Mouse (Mus musculus): ENCODE data around the gene Acy3. TPM values are rescaled to one million over a fixed set of nuclear protein-coding genes. Genes with fewer than 3 reads are reported as not detected.

The Acy3 gene
- polyA plus RNA-seq (2015; fragmentation: Nextera tagmentation; extraction: Ambion mirVana), result 83.9 and 92.6 TPM in 2 replicates

- Histone ChIP-seq H3K4me3 (replicated peaks; ENCODE audit: low read depth, low read length) (0 out of 2 replicates have a peak within 1 kb of the TSS, but pooled peaks have one; percentile 7), H3K27ac (peak within 1 kb of the TSS; percentile 87), H3K9ac (ENCODE audit: low read depth, low read length) (peak within 1 kb of the TSS; percentile 38), H3K36me3 (ENCODE audit: insufficient read depth, low read length) (0 out of 2 replicates have a peak, but pooled peaks cover 3% of the 10 kb centered on the region), H3K27me3 (ENCODE audit: insufficient read depth, low read length) (no peaks in the 10 kb centered on the region), H3K4me2 (ENCODE audit: low read length) (peak within 1 kb of the TSS; percentile 48), H3K9me3 (replicated peaks; ENCODE audit: low read length) (no peaks in the 10 kb centered on the region), H3K4me1 (replicated peaks; ENCODE audit: insufficient read depth, low read length) (peaks cover 26% of the 10 kb centered on the region)
- TF ChIP-seq CTCF (IDR thresholded peaks at IDR 0.05; ENCODE audit: low read depth), result no peak
- WGBS, result 5% methylated on average over 8 of the region's 8 CpGs
- DNase-seq (ENCODE audit: low spot score) (peak; percentile 94), ATAC-seq (replicated peaks; ENCODE audit: low FRiP score, low read depth) (peak; percentile 78)
These were observed at the start of gene Acy3 for GRCm38 (mm10) chr19:3986334-3986733. Gene Acy3, plus strand, starts transcription at chr19:3986570.

GRCm38 (mm10) chr19:3942315-3942714, 44.1 kb upstream of the Acy3 start:
- WGBS, result 80% methylated on average over 7 of the region's 7 CpGs
- H3K27ac ChIP-seq, result no peak overlapping the region
- H3K4me2 ChIP-seq (ENCODE audit: low read length), result no peak overlapping the region
- no peaks in the 10 kb centered on the region for H3K9me3 ChIP-seq (replicated peaks; ENCODE audit: low read length)
- no peak overlapping the region for H3K9ac ChIP-seq (ENCODE audit: low read depth, low read length)
- H3K27me3 ChIP-seq (ENCODE audit: insufficient read depth, low read length), result no peaks in the 10 kb centered on the region
- DNase-seq (ENCODE audit: low spot score), result no peak
- ATAC-seq (replicated peaks; ENCODE audit: low FRiP score, low read depth), result no peak
- TF ChIP-seq CTCF (IDR thresholded peaks at IDR 0.05; ENCODE audit: low read depth), result no peak
- H3K4me3 ChIP-seq (replicated peaks; ENCODE audit: low read depth, low read length), result no peak overlapping the region
- H3K36me3 ChIP-seq (ENCODE audit: insufficient read depth, low read length), result no peaks in the 10 kb centered on the region
- H3K4me1 ChIP-seq (replicated peaks; ENCODE audit: insufficient read depth, low read length), result no peaks in the 10 kb centered on the region

GRCm38 (mm10) chr19:3942986-3943735, 43.2 kb upstream of the Acy3 start:
- Histone ChIP-seq H3K4me2 (ENCODE audit: low read length) (0 out of 2 replicates have a peak overlapping the region, but pooled peaks have one; percentile 6), H3K9ac (ENCODE audit: low read depth, low read length) (no peak overlapping the region), H3K4me1 (replicated peaks; ENCODE audit: insufficient read depth, low read length) (no peaks in the 10 kb centered on the region), H3K36me3 (ENCODE audit: insufficient read depth, low read length) (no peaks in the 10 kb centered on the region), H3K27me3 (ENCODE audit: insufficient read depth, low read length) (no peaks in the 10 kb centered on the region), H3K4me3 (replicated peaks; ENCODE audit: low read depth, low read length) (no peak overlapping the region), H3K9me3 (replicated peaks; ENCODE audit: low read length) (no peaks in the 10 kb centered on the region), H3K27ac (no peak overlapping the region)
- 23% methylated on average over 27 of the region's 27 CpGs for WGBS
- no peak; the same call in 1 of the 2 replicates for TF ChIP-seq CTCF (IDR thresholded peaks at IDR 0.05; ENCODE audit: low read depth)
- ATAC-seq (replicated peaks; ENCODE audit: low FRiP score, low read depth) (no peak), DNase-seq (ENCODE audit: low spot score) (no peak)

GRCm38 (mm10) chr19:3945872-3946564, 40.4 kb upstream of the Acy3 start:
- Histone ChIP-seq H3K4me1 (replicated peaks; ENCODE audit: insufficient read depth, low read length) (no peaks in the 10 kb centered on the region), H3K27ac (no peak overlapping the region), H3K9me3 (replicated peaks; ENCODE audit: low read length) (no peaks in the 10 kb centered on the region), H3K27me3 (ENCODE audit: insufficient read depth, low read length) (no peaks in the 10 kb centered on the region), H3K9ac (ENCODE audit: low read depth, low read length) (no peak overlapping the region), H3K4me2 (ENCODE audit: low read length) (no peak overlapping the region), H3K36me3 (ENCODE audit: insufficient read depth, low read length) (no peaks in the 10 kb centered on the region), H3K4me3 (replicated peaks; ENCODE audit: low read depth, low read length) (no peak overlapping the region)
- 25% methylated on average over 10 of the region's 10 CpGs for WGBS
- no peak for TF ChIP-seq CTCF (IDR thresholded peaks at IDR 0.05; ENCODE audit: low read depth)
- DNase-seq (ENCODE audit: low spot score) (no peak), ATAC-seq (replicated peaks; ENCODE audit: low FRiP score, low read depth) (no peak)

- DNase-seq (ENCODE audit: low spot score) (peak; percentile 77), ATAC-seq (replicated peaks; ENCODE audit: low FRiP score, low read depth) (no peak; the same call in 1 of the 2 replicates)
- Histone ChIP-seq H3K27ac (no peak overlapping the region), H3K4me2 (ENCODE audit: low read length) (no peak overlapping the region), H3K9ac (ENCODE audit: low read depth, low read length) (no peak overlapping the region), H3K4me3 (replicated peaks; ENCODE audit: low read depth, low read length) (no peak overlapping the region), H3K36me3 (ENCODE audit: insufficient read depth, low read length) (no peaks in the 10 kb centered on the region), H3K27me3 (ENCODE audit: insufficient read depth, low read length) (no peaks in the 10 kb centered on the region), H3K4me1 (replicated peaks; ENCODE audit: insufficient read depth, low read length) (no peaks in the 10 kb centered on the region), H3K9me3 (replicated peaks; ENCODE audit: low read length) (no peaks in the 10 kb centered on the region)
- WGBS, result 17% methylated on average over 2 of the region's 2 CpGs
- TF ChIP-seq CTCF (IDR thresholded peaks at IDR 0.05; ENCODE audit: low read depth), result peak; percentile 95
These were observed 39.7 kb upstream of the Acy3 start for GRCm38 (mm10) chr19:3946715-3947114.

- no peak for ATAC-seq (replicated peaks; ENCODE audit: low FRiP score, low read depth)
- Histone ChIP-seq H3K27me3 (ENCODE audit: insufficient read depth, low read length) (no peaks in the 10 kb centered on the region), H3K9ac (ENCODE audit: low read depth, low read length) (no peak overlapping the region), H3K27ac (no peak overlapping the region), H3K4me1 (replicated peaks; ENCODE audit: insufficient read depth, low read length) (no peaks in the 10 kb centered on the region), H3K9me3 (replicated peaks; ENCODE audit: low read length) (no peaks in the 10 kb centered on the region), H3K36me3 (ENCODE audit: insufficient read depth, low read length) (no peaks in the 10 kb centered on the region), H3K4me3 (replicated peaks; ENCODE audit: low read depth, low read length) (no peak overlapping the region), H3K4me2 (ENCODE audit: low read length) (no peak overlapping the region)
- 85% methylated on average over 3 of the region's 3 CpGs for WGBS
- no peak for TF ChIP-seq CTCF (IDR thresholded peaks at IDR 0.05; ENCODE audit: low read depth)
- no peak for DNase-seq (ENCODE audit: low spot score)
These were observed 38.6 kb upstream of the Acy3 start for GRCm38 (mm10) chr19:3947813-3948212.

All from kidney, postnatal 0 days (tissue).